Mouse (Mus musculus): ENCODE results near the gene Fam71e2. TPM values are rescaled to one million over a fixed set of nuclear protein-coding genes. Genes with fewer than 3 reads are reported as not detected.
"Not testable (repeated sequence)": the region's sequence is repeated elsewhere in the genome, so short reads cannot be mapped to it uniquely, and the experiment has no call there.

The Fam71e2 gene
- not detected in 2 replicates for polyA plus RNA-seq (2016; fragmentation: Nextera tagmentation; extraction: Ambion mirVana)

DNA sequence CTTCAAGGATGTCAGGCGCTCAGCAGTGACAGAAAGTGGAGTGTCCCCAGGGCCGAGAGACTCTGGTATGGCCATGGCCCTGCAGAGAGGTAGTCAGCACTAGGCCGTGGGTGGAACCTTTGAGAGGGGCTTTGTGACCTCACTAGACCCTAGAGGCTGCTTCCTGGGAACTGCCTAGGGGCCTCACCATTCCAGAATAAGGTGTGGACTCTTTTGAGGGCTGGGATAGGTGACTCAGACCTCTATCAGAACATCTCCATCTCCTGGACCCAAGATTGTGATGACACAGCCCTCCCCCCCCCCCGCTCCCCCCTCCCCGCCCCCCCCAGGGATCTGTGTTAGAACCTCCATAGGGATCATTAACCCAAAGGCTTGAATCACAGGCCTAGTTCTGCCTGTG is at the start of gene Fam71e2:
Gene Fam71e2, minus strand, starts transcription at position 101 of the 400 bp plus-strand sequence.
- Histone ChIP-seq H3K9me3 (no peaks in the 10 kb centered on the region), H3K4me1 (replicated peaks) (no peaks in the 10 kb centered on the region), H3K9ac (replicated peaks) (no peak within 1 kb of the TSS; the same call in 1 of the 2 replicates), H3K4me3 (replicated peaks) (no peak within 1 kb of the TSS), H3K27me3 (peaks cover 21% of the 10 kb centered on the region), H3K27ac (no peak within 1 kb of the TSS), H3K36me3 (no peaks in the 10 kb centered on the region), H3K4me2 (no peak within 1 kb of the TSS)
- 65% methylated on average over 3 of the region's 5 CpGs for WGBS
- ATAC-seq (ENCODE audit: insufficient number of reproducible peaks, insufficient read depth, low FRiP score, low TSS enrichment, low read depth) = no peak

DNA sequence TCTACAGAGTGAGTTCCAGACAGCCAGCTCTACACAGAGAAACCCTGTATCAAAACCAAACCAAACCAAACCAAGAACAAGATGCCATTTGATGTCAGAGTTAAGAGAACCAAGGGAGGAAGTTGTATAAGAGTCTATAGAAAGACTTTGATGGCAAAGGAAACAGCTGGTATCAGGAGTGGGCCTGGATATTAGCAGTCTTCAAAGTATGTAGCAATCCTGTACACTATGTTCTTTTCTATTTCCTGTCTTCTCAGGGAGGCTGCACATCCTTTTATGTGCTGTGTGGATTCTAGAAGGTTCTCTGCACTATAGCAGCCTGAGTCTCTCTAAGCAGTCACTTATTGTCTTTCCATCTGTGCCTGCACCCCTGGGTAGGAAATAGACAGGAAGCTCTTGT is 45.5 kb upstream of the Fam71e2 start:
- Histone ChIP-seq H3K36me3 (no peaks in the 10 kb centered on the region), H3K4me3 (replicated peaks) (no peak overlapping the region), H3K9ac (replicated peaks) (no peak overlapping the region), H3K4me2 (no peak overlapping the region), H3K4me1 (replicated peaks) (no peaks in the 10 kb centered on the region), H3K9me3 (no peaks in the 10 kb centered on the region), H3K27me3 (no peaks in the 10 kb centered on the region), H3K27ac (no peak overlapping the region)
- ATAC-seq (ENCODE audit: insufficient number of reproducible peaks, insufficient read depth, low FRiP score, low TSS enrichment, low read depth) = no peak

GRCm38 (mm10) chr7:4813105-4813791 is 42.1 kb upstream of the Fam71e2 start:
- 30% methylated on average over 8 of the region's 8 CpGs for WGBS
- Histone ChIP-seq H3K27me3 (no peaks in the 10 kb centered on the region), H3K9me3 (no peaks in the 10 kb centered on the region), H3K27ac (peak overlapping the region; percentile 89), H3K4me2 (peak overlapping the region; percentile 54), H3K4me3 (replicated peaks) (peak overlapping the region; percentile 99), H3K4me1 (replicated peaks) (peaks cover 22% of the 10 kb centered on the region), H3K36me3 (peaks cover 29% of the 10 kb centered on the region), H3K9ac (replicated peaks) (peak overlapping the region; percentile 44)
- no peak for ATAC-seq (ENCODE audit: insufficient number of reproducible peaks, insufficient read depth, low FRiP score, low TSS enrichment, low read depth)

- Histone ChIP-seq H3K4me2 (peak within 1 kb of the TSS; percentile 86), H3K4me1 (replicated peaks) (peaks cover 22% of the 10 kb centered on the region), H3K36me3 (peaks cover 34% of the 10 kb centered on the region), H3K4me3 (replicated peaks) (peak within 1 kb of the TSS; percentile 99), H3K27me3 (no peaks in the 10 kb centered on the region), H3K27ac (peak within 1 kb of the TSS; percentile 95), H3K9me3 (no peaks in the 10 kb centered on the region), H3K9ac (replicated peaks) (peak within 1 kb of the TSS; percentile 99)
- WGBS = under 1% methylated on average over 62 of the region's 62 CpGs
- ATAC-seq (ENCODE audit: insufficient number of reproducible peaks, insufficient read depth, low FRiP score, low TSS enrichment, low read depth) = peak; percentile 99
Observed at GRCm38 (mm10) chr7:4812303-4813104, 41.4 kb upstream of the Fam71e2 start, which contains the start of gene Ube2s. Gene Ube2s, minus strand, starts transcription at chr7:4812590.

DNA sequence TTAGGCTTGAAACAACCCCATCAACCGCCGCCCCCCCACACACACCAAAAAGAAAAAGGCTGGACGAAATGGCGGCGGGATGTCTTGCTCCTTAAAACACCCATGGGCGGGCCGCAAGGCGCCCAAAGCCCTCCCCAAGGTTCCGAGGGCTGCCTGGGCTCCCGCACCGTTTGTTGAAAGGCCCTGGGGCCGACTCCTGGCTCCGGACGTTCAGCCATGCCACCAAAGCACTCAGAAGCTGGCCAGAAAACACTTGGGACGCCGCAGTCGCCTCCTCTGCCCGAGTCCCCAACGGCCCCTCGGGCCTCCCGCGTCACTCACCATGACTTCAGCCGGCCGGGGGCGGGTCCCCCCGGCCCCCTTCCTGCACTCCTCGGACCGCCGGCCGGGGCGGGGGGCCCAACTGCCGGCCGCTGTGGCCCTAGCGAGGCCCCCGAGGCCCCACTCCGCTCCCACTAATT is 40.8 kb upstream of the Fam71e2 start:
- H3K4me1 ChIP-seq (replicated peaks) = peaks cover 22% of the 10 kb centered on the region
- H3K27me3 ChIP-seq = no peaks in the 10 kb centered on the region
- peak overlapping the region; percentile 99 for H3K9ac ChIP-seq (replicated peaks)
- H3K4me2 ChIP-seq = peak overlapping the region; percentile 86
- H3K9me3 ChIP-seq = no peaks in the 10 kb centered on the region
- H3K4me3 ChIP-seq (replicated peaks) = peak overlapping the region; percentile 99
- 1% methylated on average over 33 of the region's 36 CpGs for WGBS
- H3K27ac ChIP-seq = peak overlapping the region; percentile 95
- H3K36me3 ChIP-seq = peaks cover 40% of the 10 kb centered on the region
- ATAC-seq (ENCODE audit: insufficient number of reproducible peaks, insufficient read depth, low FRiP score, low TSS enrichment, low read depth) = no peak

GRCm38 (mm10) chr7:4811131-4811530 is 40.0 kb upstream of the Fam71e2 start:
- H3K27ac ChIP-seq; H3K27me3 ChIP-seq; H3K9me3 ChIP-seq; ATAC-seq (ENCODE audit: insufficient number of reproducible peaks, insufficient read depth, low FRiP score, low TSS enrichment, low read depth): not testable (repeated sequence)
- 46% methylated on average over 10 of the region's 10 CpGs for WGBS
- Histone ChIP-seq H3K36me3 (peaks cover 47% of the 10 kb centered on the region), H3K9ac (replicated peaks) (peak overlapping the region; percentile 99), H3K4me1 (replicated peaks) (peaks cover 22% of the 10 kb centered on the region), H3K4me2 (peak overlapping the region; percentile 86), H3K4me3 (replicated peaks) (peak overlapping the region; percentile 99)

DNA sequence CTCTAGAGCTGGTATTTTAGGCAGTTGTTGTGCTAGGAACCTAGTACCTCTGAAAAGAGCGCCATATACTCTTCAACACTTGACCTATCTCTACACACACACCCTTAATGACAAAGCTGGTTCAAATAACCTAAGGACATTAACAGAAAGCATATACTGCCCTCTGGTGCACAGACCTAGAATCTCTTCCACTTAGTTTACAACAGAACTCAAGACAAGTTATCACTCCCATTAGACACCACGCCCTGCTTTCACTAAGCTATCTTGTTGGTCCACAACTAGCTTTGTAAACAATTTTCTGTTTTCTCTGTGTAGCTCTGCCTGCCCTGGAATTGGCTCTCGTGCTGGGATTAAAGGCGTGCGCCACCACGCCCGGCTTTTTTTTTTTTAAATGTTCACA is 35.6 kb upstream of the Fam71e2 start:
- Histone ChIP-seq H3K4me1 (replicated peaks) (peaks cover 22% of the 10 kb centered on the region), H3K27ac (no peak overlapping the region), H3K9ac (replicated peaks) (no peak overlapping the region), H3K36me3 (peaks cover 68% of the 10 kb centered on the region), H3K4me3 (replicated peaks) (no peak overlapping the region), H3K4me2 (no peak overlapping the region), H3K27me3 (no peaks in the 10 kb centered on the region), H3K9me3 (no peaks in the 10 kb centered on the region)
- WGBS = 91% methylated on average over 7 of the region's 7 CpGs
- no peak for ATAC-seq (ENCODE audit: insufficient number of reproducible peaks, insufficient read depth, low FRiP score, low TSS enrichment, low read depth)

DNA sequence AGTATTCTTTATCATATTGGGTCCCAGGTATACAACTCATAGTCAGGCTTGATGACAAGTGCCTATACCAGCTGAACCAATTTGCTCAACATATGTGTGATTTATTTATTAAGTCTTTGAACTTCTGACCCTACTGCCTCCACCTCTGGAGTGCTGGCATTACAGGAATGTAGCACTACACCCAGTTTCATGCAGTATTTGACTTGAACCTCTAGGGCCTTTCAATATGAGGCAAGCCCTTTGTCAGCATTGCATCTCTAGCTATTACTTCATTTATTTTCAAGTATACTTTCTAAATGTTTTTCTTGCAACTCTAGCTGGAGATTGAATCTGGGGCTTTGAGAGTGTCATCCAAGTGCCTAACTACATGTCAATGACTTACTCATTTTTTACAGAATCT is 31.1 kb upstream of the Fam71e2 start:
- no peak overlapping the region for H3K9ac ChIP-seq (replicated peaks)
- ATAC-seq (ENCODE audit: insufficient number of reproducible peaks, insufficient read depth, low FRiP score, low TSS enrichment, low read depth) = no peak

GRCm38 (mm10) chr7:4795767-4796433 is 24.8 kb upstream of the Fam71e2 start:
- Histone ChIP-seq H3K4me2 (no peak overlapping the region), H3K9me3 (no peaks in the 10 kb centered on the region), H3K27me3 (no peaks in the 10 kb centered on the region), H3K36me3 (peaks cover 46% of the 10 kb centered on the region), H3K27ac (no peak overlapping the region), H3K4me1 (replicated peaks) (peaks cover 12% of the 10 kb centered on the region), H3K4me3 (replicated peaks) (no peak overlapping the region), H3K9ac (replicated peaks) (no peak overlapping the region)
- no peak for ATAC-seq (ENCODE audit: insufficient number of reproducible peaks, insufficient read depth, low FRiP score, low TSS enrichment, low read depth)
- 77% methylated on average over 7 of the region's 7 CpGs for WGBS

More for the DNA sequence above, 31.1 kb upstream of the Fam71e2 start:
- H3K36me3 ChIP-seq = peaks cover 48% of the 10 kb centered on the region
- no peaks in the 10 kb centered on the region for H3K27me3 ChIP-seq
- H3K27ac ChIP-seq = no peak overlapping the region
- H3K4me2 ChIP-seq = no peak overlapping the region
- H3K4me3 ChIP-seq (replicated peaks) = no peak overlapping the region
- H3K4me1 ChIP-seq (replicated peaks) = no peaks in the 10 kb centered on the region
- no peaks in the 10 kb centered on the region for H3K9me3 ChIP-seq

DNA sequence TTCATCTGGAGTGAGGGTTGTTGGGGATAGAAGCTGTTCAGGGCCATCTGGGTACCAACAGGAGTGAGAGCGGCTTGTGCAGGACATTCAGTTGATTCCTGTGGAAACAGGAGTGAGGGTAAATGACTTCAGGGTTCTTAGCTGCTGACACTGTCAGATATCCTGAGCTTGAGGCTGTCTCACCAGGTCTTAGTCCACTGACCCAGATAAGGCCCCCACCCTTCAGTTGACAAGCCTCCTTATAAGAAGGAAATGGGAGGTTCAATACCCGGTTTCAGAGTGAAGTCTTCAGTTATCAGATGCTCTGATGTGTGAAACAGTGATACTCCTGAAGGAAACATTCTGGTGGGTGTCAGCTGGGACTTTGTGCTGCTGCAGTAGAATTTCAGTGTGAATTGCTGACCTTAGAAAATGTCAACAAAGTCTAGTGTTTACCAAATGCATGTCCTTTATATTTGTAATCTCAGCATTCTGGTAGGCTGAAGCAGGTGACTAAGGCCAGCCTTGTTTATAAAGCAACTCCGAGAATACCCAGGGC is 23.6 kb upstream of the Fam71e2 start:
- no peak overlapping the region for H3K4me2 ChIP-seq
- peaks cover 12% of the 10 kb centered on the region for H3K4me1 ChIP-seq (replicated peaks)
- H3K27ac ChIP-seq = no peak overlapping the region
- peaks cover 5% of the 10 kb centered on the region for H3K27me3 ChIP-seq
- no peak for ATAC-seq (ENCODE audit: insufficient number of reproducible peaks, insufficient read depth, low FRiP score, low TSS enrichment, low read depth)
- no peaks in the 10 kb centered on the region for H3K9me3 ChIP-seq
- H3K4me3 ChIP-seq (replicated peaks) = 0 out of 2 replicates have a peak overlapping the region, but pooled peaks have one; percentile 77
- WGBS = 90% methylated on average over 3 of the region's 3 CpGs
- H3K9ac ChIP-seq (replicated peaks) = no peak overlapping the region
- peaks cover 46% of the 10 kb centered on the region for H3K36me3 ChIP-seq

DNA sequence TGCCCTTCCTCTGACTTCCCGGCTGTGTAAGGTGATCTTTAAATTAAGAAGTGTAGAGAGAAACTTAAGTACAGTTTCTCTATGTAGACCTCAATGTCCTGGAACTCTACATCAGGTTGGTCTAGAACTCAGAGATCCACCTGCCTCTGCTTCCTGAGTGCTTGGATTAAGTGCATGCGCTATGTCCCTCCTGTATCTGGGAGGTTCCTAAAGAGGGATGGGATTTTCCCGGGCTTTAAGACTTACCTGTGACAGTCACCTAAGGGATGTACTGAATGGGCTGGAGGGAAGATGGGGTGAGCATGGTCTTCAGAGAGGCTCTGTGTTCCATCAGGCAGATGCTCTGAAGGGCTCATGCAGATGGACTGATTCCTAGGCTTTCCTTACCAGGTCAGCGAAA is 22.6 kb upstream of the Fam71e2 start:
- Histone ChIP-seq H3K4me2 (peak overlapping the region; percentile 91), H3K4me3 (replicated peaks) (peak overlapping the region; percentile 77), H3K4me1 (replicated peaks) (peaks cover 12% of the 10 kb centered on the region), H3K27ac (peak overlapping the region; percentile 93; the same call in 1 of the 2 replicates), H3K9me3 (no peaks in the 10 kb centered on the region), H3K36me3 (peaks cover 46% of the 10 kb centered on the region), H3K27me3 (peaks cover 14% of the 10 kb centered on the region), H3K9ac (replicated peaks) (peak overlapping the region; percentile 91)
- 46% methylated on average over 4 of the region's 4 CpGs for WGBS
- no peak for ATAC-seq (ENCODE audit: insufficient number of reproducible peaks, insufficient read depth, low FRiP score, low TSS enrichment, low read depth)
